Mouse (Mus musculus) myocyte (in vitro differentiated cells): ENCODE data around the gene Exosc6.
A peak's percentile ranks its signal among the peaks of the same experiment; 100 is the strongest.

Experiments
- CEBPB ChIP-seq: IDR thresholded peaks from 2 replicates; pipeline ENCODE4 v1.6.1; 2011; ENCODE audit warnings: mild to moderate bottlenecking, moderate library complexity; ENCODE audit not compliant: poor library complexity, insufficient read depth, severe bottlenecking
- E2F4 ChIP-seq: IDR thresholded peaks from one replicate; pipeline ENCODE4 v1.6.1; 2011; ENCODE audit warnings: mild to moderate bottlenecking, control low read depth, moderate library complexity; ENCODE audit not compliant: insufficient read depth
- MAX ChIP-seq: IDR thresholded peaks from one replicate; pipeline ENCODE4 v1.6.1; 2011; ENCODE audit warnings: low read depth, mild to moderate bottlenecking, control low read depth
- MYOD1 ChIP-seq, 3 experiments: IDR thresholded peaks; one replicate each; pipeline ENCODE4 v1.6.1; 2011; ENCODE audit warnings: control low read depth in 2 of 3, low read depth in 2 of 3, mild to moderate bottlenecking in 2 of 3, moderate library complexity in 1 of 3; ENCODE audit not compliant: insufficient read length in 2 of 3, control insufficient read depth in 1 of 3
- MYOG ChIP-seq, 3 experiments: IDR thresholded peaks; one replicate each; pipeline ENCODE4 v1.6.1; 2011; ENCODE audit warnings: control low read depth in 2 of 3, low read depth in 2 of 3, mild to moderate bottlenecking in 2 of 3; ENCODE audit not compliant: insufficient read length in 2 of 3, control insufficient read depth in 1 of 3, insufficient read depth in 1 of 3
- POLR2A ChIP-seq: IDR thresholded peaks from one replicate; pipeline ENCODE4 v1.6.1; 2011; ENCODE audit warnings: low read depth, mild to moderate bottlenecking, control low read depth, moderate library complexity; ENCODE audit not compliant: insufficient read length
- POLR2AphosphoS2 ChIP-seq: IDR thresholded peaks from one replicate; pipeline ENCODE4 v1.6.1; 2011; ENCODE audit warnings: low read depth, control low read depth; ENCODE audit not compliant: insufficient read length
- REST ChIP-seq: IDR thresholded peaks from one replicate; pipeline ENCODE4 v1.6.1; 2011; ENCODE audit warnings: mild to moderate bottlenecking, control low read depth, moderate library complexity; ENCODE audit not compliant: insufficient read depth, insufficient read length
- SRF ChIP-seq: IDR thresholded peaks from one replicate; pipeline ENCODE4 v1.6.1; 2011; ENCODE audit warnings: low read depth; ENCODE audit not compliant: control insufficient read depth, insufficient read length
- TCF12 ChIP-seq: IDR thresholded peaks from one replicate; pipeline ENCODE4 v1.6.1; 2011; ENCODE audit warnings: mild to moderate bottlenecking, control low read depth; ENCODE audit not compliant: poor library complexity, insufficient read depth, severe bottlenecking
- TCF3 ChIP-seq: IDR thresholded peaks from one replicate; pipeline ENCODE4 v1.6.1; 2011; ENCODE audit warnings: low read depth, control low read depth; ENCODE audit not compliant: insufficient read length
- USF1 ChIP-seq: IDR thresholded peaks from one replicate; pipeline ENCODE4 v1.6.1; 2011; ENCODE audit warnings: low read depth, mild to moderate bottlenecking, control low read depth, moderate library complexity

- TF ChIP-seq POLR2A (peak; percentile 18), TCF12 (no peak), USF1 (no peak), MAX (no peak), REST (no peak), TCF3 (no peak), MYOG (IDR thresholded peaks at IDR 0.05; ENCODE audit: control insufficient read depth in 1 of 3, insufficient read depth in 1 of 3, insufficient read length in 2 of 3, low read depth in 2 of 3) (no peak), E2F4 (no peak), MYOD1 (IDR thresholded peaks at IDR 0.05; ENCODE audit: control insufficient read depth in 1 of 3, insufficient read length in 2 of 3, low read depth in 2 of 3) (no peak), POLR2AphosphoS2 (peak; percentile 69), SRF (no peak), CEBPB (no peak)
These were observed 13.6 kb upstream of the Exosc6 start for GRCm38 (mm10) chr8:111042546-111042945.
